Mouse (Mus musculus): Measurements from ENCODE around the gene Dip2c. TPM values are rescaled to one million over a fixed set of nuclear protein-coding genes. Genes with fewer than 3 reads are reported as not detected.

The Dip2c gene
- polyA plus RNA-seq, 1 experiment: 4.0 TPM

DNA sequence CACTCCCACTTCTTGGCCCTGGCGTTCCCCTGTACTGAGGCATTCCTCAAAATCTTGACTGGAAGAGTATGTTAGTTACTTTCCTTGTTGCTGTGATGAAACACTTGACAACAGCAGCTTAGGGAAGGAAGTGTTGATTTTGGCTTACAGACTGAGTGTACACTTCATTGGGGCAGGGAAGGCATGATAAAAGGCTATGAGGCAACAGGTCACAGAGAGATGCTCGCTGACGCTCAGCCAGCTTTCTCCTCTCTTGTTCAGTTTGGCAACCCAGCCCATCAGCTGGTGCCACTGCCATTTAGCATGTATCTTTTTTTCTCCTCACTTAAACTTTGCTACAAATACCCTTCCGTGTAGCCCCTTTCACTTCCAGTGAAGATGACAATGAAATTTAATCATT, 302.1 kb downstream of the Dip2c start:
- Histone ChIP-seq H3K27ac (ENCODE audit: control insufficient read depth, insufficient read depth, low read depth, low read length) (no peak overlapping the region), H3K36me3 (ENCODE audit: control insufficient read depth, insufficient read depth, low read length) (no peaks in the 10 kb centered on the region), H3K4me3 (ENCODE audit: control insufficient read depth, low read depth, low read length) (no peak overlapping the region), H3K27me3 (ENCODE audit: control insufficient read depth, insufficient read depth, low read length) (no peaks in the 10 kb centered on the region), H3K4me1 (ENCODE audit: control insufficient read depth, insufficient read depth, low read length) (no peaks in the 10 kb centered on the region)
- no peak for TF ChIP-seq POLR2A (IDR thresholded peaks at IDR 0.05; ENCODE audit: control insufficient read depth, low read depth, low read length)
- no peak for TF ChIP-seq CTCF (IDR thresholded peaks at IDR 0.05; ENCODE audit: control insufficient read depth, insufficient read depth, insufficient replicate concordance, low read depth, low read length)

DNA sequence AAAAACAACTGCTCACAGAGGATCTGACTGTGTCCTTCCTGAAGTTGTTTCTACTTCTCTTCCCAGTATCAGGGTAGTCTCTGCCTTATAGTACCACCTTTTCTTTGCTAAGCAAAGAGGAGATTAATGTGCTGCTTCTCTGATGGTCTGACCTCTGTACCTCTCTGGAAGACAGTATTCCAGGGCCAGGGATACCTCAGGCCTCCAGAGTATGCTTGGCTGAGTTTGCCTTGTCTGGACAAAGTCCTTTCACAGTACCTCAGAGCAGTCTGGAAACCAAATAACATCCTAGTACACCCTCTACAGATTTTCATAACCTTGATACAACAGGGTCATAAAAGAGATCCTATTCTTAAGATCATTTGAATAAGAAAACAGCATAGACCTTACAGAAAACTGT, 305.5 kb downstream of the Dip2c start:
- Histone ChIP-seq H3K27ac (ENCODE audit: control insufficient read depth, insufficient read depth, low read depth, low read length) (no peak overlapping the region), H3K27me3 (ENCODE audit: control insufficient read depth, insufficient read depth, low read length) (no peaks in the 10 kb centered on the region), H3K36me3 (ENCODE audit: control insufficient read depth, insufficient read depth, low read length) (no peaks in the 10 kb centered on the region), H3K4me3 (ENCODE audit: control insufficient read depth, low read depth, low read length) (no peak overlapping the region), H3K4me1 (ENCODE audit: control insufficient read depth, insufficient read depth, low read length) (no peaks in the 10 kb centered on the region)
- TF ChIP-seq POLR2A (IDR thresholded peaks at IDR 0.05; ENCODE audit: control insufficient read depth, low read depth, low read length) (no peak), CTCF (IDR thresholded peaks at IDR 0.05; ENCODE audit: control insufficient read depth, insufficient read depth, insufficient replicate concordance, low read depth, low read length) (no peak)

DNA sequence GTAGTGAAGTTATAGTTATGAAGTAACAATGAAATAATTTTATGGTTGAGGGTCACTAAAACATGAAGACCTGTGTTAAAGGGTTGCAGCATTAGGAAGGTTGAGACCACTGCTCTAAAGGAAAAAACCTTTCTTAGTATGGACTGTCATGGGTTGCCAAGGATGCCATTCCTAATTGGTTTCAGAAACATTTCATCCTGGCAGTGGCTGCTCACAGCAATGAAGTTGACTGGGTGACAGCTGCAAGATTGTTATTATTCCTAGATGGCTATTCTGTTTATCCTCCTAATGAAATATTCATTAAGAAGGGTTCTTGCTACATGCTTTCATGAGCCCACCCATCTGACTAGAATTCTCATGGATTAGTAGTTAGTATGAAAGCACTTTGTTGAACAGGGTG, 307.3 kb downstream of the Dip2c start:
- Histone ChIP-seq H3K27ac (ENCODE audit: control insufficient read depth, insufficient read depth, low read depth, low read length) (no peak overlapping the region), H3K4me3 (ENCODE audit: control insufficient read depth, low read depth, low read length) (no peak overlapping the region), H3K4me1 (ENCODE audit: control insufficient read depth, insufficient read depth, low read length) (no peaks in the 10 kb centered on the region), H3K27me3 (ENCODE audit: control insufficient read depth, insufficient read depth, low read length) (no peaks in the 10 kb centered on the region), H3K36me3 (ENCODE audit: control insufficient read depth, insufficient read depth, low read length) (no peaks in the 10 kb centered on the region)
- TF ChIP-seq CTCF (IDR thresholded peaks at IDR 0.05; ENCODE audit: control insufficient read depth, insufficient read depth, insufficient replicate concordance, low read depth, low read length) (no peak), POLR2A (IDR thresholded peaks at IDR 0.05; ENCODE audit: control insufficient read depth, low read depth, low read length) (no peak)

DNA sequence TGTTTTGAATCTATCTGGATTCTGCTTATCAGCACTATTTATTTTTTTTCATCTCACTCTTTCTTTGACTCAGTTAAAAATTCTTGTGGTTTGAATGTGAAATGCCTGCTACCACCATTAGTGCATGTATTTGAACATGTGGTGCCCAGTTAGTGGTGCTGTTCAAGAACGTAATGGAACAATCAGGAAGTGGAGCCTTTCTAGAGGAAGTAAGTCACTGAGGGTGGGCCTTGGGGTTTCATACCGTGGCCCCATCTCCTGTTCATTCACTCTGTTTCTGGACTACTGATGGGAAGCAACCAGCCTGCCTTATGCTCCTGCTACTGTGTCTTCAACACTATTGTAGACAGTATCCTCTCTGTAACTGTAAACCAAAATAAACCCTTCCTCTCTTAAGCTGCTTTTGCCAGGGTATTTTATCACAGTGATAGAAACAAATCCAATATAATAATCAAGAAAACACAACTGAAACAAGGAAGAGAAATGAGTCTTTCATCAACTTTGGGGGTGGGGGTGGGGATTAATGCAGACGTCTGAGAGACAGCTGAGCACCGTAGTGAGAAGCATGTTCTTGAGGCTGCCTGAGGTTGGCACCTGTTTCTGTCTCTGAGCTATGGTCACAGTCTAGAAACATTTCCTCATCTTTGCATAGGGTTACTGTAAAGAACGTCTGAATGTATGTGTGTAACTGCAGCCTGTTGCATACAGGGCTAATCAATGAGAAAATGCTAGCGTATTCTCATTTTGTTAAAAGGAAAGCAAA, 323.2 kb downstream of the Dip2c start:
- Histone ChIP-seq H3K27ac (ENCODE audit: control insufficient read depth, insufficient read depth, low read depth, low read length) (no peak overlapping the region), H3K27me3 (ENCODE audit: control insufficient read depth, insufficient read depth, low read length) (no peaks in the 10 kb centered on the region), H3K4me1 (ENCODE audit: control insufficient read depth, insufficient read depth, low read length) (no peaks in the 10 kb centered on the region), H3K4me3 (ENCODE audit: control insufficient read depth, low read depth, low read length) (no peak overlapping the region), H3K36me3 (ENCODE audit: control insufficient read depth, insufficient read depth, low read length) (no peaks in the 10 kb centered on the region)
- no peak for TF ChIP-seq POLR2A (IDR thresholded peaks at IDR 0.05; ENCODE audit: control insufficient read depth, low read depth, low read length)
- no peak for TF ChIP-seq CTCF (IDR thresholded peaks at IDR 0.05; ENCODE audit: control insufficient read depth, insufficient read depth, insufficient replicate concordance, low read depth, low read length)

DNA sequence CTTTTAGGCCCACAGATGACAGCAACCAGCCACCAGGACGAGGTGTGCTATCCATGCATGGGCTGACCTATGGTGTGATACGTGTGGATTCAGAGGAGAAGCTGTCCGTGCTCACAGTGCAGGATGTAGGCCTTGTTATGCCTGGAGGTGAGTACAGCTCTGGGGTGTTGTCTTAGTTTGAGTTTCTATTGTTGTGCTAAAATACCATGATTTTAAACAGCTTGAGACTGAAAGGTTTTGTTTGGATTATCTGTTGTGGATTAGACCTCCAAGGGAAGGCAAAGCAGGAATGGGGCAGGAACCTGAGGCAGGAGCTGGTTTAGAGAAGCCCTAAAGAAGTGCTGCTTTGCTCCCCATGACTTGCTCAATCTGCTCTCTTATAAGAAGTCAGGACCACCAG, 325.0 kb downstream of the Dip2c start:
- H3K27ac ChIP-seq (ENCODE audit: control insufficient read depth, insufficient read depth, low read depth, low read length): no peak overlapping the region
- no peaks in the 10 kb centered on the region for H3K4me1 ChIP-seq (ENCODE audit: control insufficient read depth, insufficient read depth, low read length)
- H3K4me3 ChIP-seq (ENCODE audit: control insufficient read depth, low read depth, low read length): no peak overlapping the region
- TF ChIP-seq POLR2A (IDR thresholded peaks at IDR 0.05; ENCODE audit: control insufficient read depth, low read depth, low read length): no peak
- no peak for TF ChIP-seq CTCF (IDR thresholded peaks at IDR 0.05; ENCODE audit: control insufficient read depth, insufficient read depth, insufficient replicate concordance, low read depth, low read length)
- no peaks in the 10 kb centered on the region for H3K36me3 ChIP-seq (ENCODE audit: control insufficient read depth, insufficient read depth, low read length)
- no peaks in the 10 kb centered on the region for H3K27me3 ChIP-seq (ENCODE audit: control insufficient read depth, insufficient read depth, low read length)

DNA sequence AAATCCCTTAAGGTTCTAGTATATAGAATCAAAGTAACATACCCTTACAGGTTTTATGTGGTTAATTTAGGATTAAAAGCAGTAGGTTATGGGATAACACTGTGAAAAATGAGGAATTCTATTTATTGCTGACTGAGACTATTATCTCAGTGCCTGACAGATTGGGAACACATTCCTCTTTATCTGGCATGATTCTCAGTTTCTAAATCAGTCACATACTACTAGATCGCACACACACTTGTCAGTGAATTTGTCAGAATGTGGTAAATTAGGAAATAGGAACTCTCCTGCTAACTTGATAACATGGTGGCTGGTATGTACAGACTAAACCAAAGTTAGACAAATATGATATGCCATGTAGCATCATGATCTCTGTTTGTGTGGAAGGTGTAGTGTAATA, 334.9 kb downstream of the Dip2c start:
- Histone ChIP-seq H3K27ac (ENCODE audit: control insufficient read depth, insufficient read depth, low read depth, low read length) (no peak overlapping the region), H3K36me3 (ENCODE audit: control insufficient read depth, insufficient read depth, low read length) (no peaks in the 10 kb centered on the region), H3K4me1 (ENCODE audit: control insufficient read depth, insufficient read depth, low read length) (no peaks in the 10 kb centered on the region), H3K4me3 (ENCODE audit: control insufficient read depth, low read depth, low read length) (peak overlapping the region; percentile 38), H3K27me3 (ENCODE audit: control insufficient read depth, insufficient read depth, low read length) (no peaks in the 10 kb centered on the region)
- no peak for TF ChIP-seq POLR2A (IDR thresholded peaks at IDR 0.05; ENCODE audit: control insufficient read depth, low read depth, low read length)
- TF ChIP-seq CTCF (IDR thresholded peaks at IDR 0.05; ENCODE audit: control insufficient read depth, insufficient read depth, insufficient replicate concordance, low read depth, low read length): no peak

DNA sequence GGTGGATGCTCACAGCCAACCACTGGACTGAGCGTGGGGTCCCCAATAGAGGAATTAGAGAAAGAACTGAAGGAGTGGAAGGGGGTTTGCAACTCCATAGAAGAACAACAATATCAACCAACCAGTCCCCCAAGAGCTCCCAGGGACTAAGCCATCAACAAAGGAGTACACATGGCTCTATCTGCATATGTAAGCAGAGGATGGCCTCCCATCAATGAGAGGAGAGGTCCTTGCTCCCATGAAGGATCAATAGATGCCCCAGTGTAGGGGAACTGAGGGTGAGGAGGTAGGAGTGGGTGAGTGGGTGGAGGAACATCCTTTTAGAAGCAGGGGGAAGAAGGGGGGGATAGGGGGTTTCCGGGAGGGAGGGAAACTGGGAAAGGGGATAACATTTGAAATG, 356.4 kb downstream of the Dip2c start:
- no peak for TF ChIP-seq CTCF (IDR thresholded peaks at IDR 0.05; ENCODE audit: control insufficient read depth, insufficient read depth, insufficient replicate concordance, low read depth, low read length)
- no peak for TF ChIP-seq POLR2A (IDR thresholded peaks at IDR 0.05; ENCODE audit: control insufficient read depth, low read depth, low read length)
- Histone ChIP-seq H3K36me3 (ENCODE audit: control insufficient read depth, insufficient read depth, low read length) (no peaks in the 10 kb centered on the region), H3K27ac (ENCODE audit: control insufficient read depth, insufficient read depth, low read depth, low read length) (no peak overlapping the region), H3K4me3 (ENCODE audit: control insufficient read depth, low read depth, low read length) (no peak overlapping the region), H3K4me1 (ENCODE audit: control insufficient read depth, insufficient read depth, low read length) (no peaks in the 10 kb centered on the region), H3K27me3 (ENCODE audit: control insufficient read depth, insufficient read depth, low read length) (no peaks in the 10 kb centered on the region)
